In genomic region chr4:134534932-134535786, GRCm38 (mm10) we compare ENCODE assay signal across 7 mouse cellular contexts. TPM values are rescaled to one million over a fixed set of nuclear protein-coding genes. Genes with fewer than 3 reads are reported as not detected.
A peak's percentile ranks its signal among the peaks of the same experiment; 100 is the strongest.
DNase-seq lines count a peak whose midpoint lies in the region; ATAC-seq lines count a peak whose summit lies in the region.

TSS of gene Mtfr1l (minus strand) at chr4:134535387.

- peak within 1 kb of the TSS; percentile 97 for H3K4me2 ChIP-seq in intestine, embryonic 16.5 days (ENCODE audit: low read depth, low read length)
- peak within 1 kb of the TSS; percentile 95 for H3K4me2 ChIP-seq in midbrain, embryonic 11.5 days

- under 1% methylated on average over 68 of the region's 71 CpGs for WGBS in intestine, embryonic 16.5 days
- WGBS in midbrain, embryonic 11.5 days, result under 1% methylated on average over 71 of the region's 71 CpGs

- peaks cover 14% of the 10 kb centered on the region for H3K4me1 ChIP-seq in intestine, embryonic 16.5 days (ENCODE audit: control insufficient read depth, insufficient read depth, low read length)
- H3K4me1 ChIP-seq in midbrain, embryonic 11.5 days (ENCODE audit: control insufficient read depth, insufficient read depth, low read length), result peaks cover 13% of the 10 kb centered on the region

- H3K4me3 ChIP-seq in intestine, embryonic 16.5 days (ENCODE audit: low read length), result peak within 1 kb of the TSS; percentile 97
- H3K4me3 ChIP-seq in midbrain, embryonic 11.5 days (ENCODE audit: low read depth, low read length), result peak within 1 kb of the TSS; percentile 90

- H3K9ac ChIP-seq in intestine, embryonic 16.5 days (ENCODE audit: low read depth, low read length), result peak within 1 kb of the TSS; percentile 90
- peak within 1 kb of the TSS; percentile 82 for H3K9ac ChIP-seq in midbrain, embryonic 11.5 days (ENCODE audit: low read length)

- peak within 1 kb of the TSS; percentile 82 for H3K27ac ChIP-seq in intestine, embryonic 16.5 days (ENCODE audit: low read length)
- peak within 1 kb of the TSS; percentile 64 for H3K27ac ChIP-seq in midbrain, embryonic 11.5 days (ENCODE audit: low read depth, low read length)

- DNase-seq in adrenal gland, adult 8-10 months, result peak; percentile 98
- peak; percentile 98 for DNase-seq in embryo, embryonic 9.5 days (ENCODE audit: extremely low spot score)
- DNase-seq in gastrocnemius, postnatal 4 days (ENCODE audit: low spot score in 2 of 2), result peak; percentile 94 to 98
- DNase-seq in left cerebral cortex, postnatal 36 days (ENCODE audit: low spot score in 2 of 2), result peak; percentile 96 to 97
- peak; percentile 99 for DNase-seq in midbrain, embryonic 11.5 days (ENCODE audit: low spot score, missing footprints)
- peak; percentile 95 for DNase-seq in skeletal muscle tissue, adult 2 months (ENCODE audit: low read depth, low spot score)

- H3K27me3 ChIP-seq in intestine, embryonic 16.5 days (replicated peaks; ENCODE audit: control insufficient read depth, insufficient read depth, low read length), result no peaks in the 10 kb centered on the region
- no peaks in the 10 kb centered on the region for H3K27me3 ChIP-seq in midbrain, embryonic 11.5 days (ENCODE audit: control insufficient read depth, insufficient read depth, low read length)

- peak; percentile 99 for ATAC-seq in intestine, embryonic 16.5 days
- ATAC-seq in midbrain, embryonic 11.5 days (ENCODE audit: low FRiP score), result peak; percentile 98

- intact Hi-C loops in left cerebral cortex, postnatal 36 days (cut with DNase I), result loop anchor here (2.0 kb wide), 1 partner anchor 18 kb away; no protein-coding TSS in a partner anchor

- H3K9me3 ChIP-seq in intestine, embryonic 16.5 days (ENCODE audit: control insufficient read depth, low read length), result no peaks in the 10 kb centered on the region
- H3K9me3 ChIP-seq in midbrain, embryonic 11.5 days (ENCODE audit: control insufficient read depth, low read length), result no peaks in the 10 kb centered on the region

- peaks cover 7% of the 10 kb centered on the region; the same call in 1 of the 2 replicates for H3K36me3 ChIP-seq in intestine, embryonic 16.5 days (ENCODE audit: control insufficient read depth, insufficient read depth, low read length)
- H3K36me3 ChIP-seq in midbrain, embryonic 11.5 days (ENCODE audit: control insufficient read depth, insufficient read depth, low read length), result peaks cover 9% of the 10 kb centered on the region; the same call in 1 of the 2 replicates

RNA-seq across cellular contexts. Expression of gene Mtfr1l, which starts in this region (rescaled TPM):
- 100 to 1,000 TPM; 125 to 174 (median 152) TPM for total RNA-seq in adrenal gland, adult 8-10 months (2022)
- total RNA-seq in gastrocnemius, postnatal 4 days (2021), result 100 to 1,000 TPM in 1 of 2 experiments, 10 to 100 TPM in 1; 99.7 to 104 TPM
- polyA plus RNA-seq in intestine, embryonic 16.5 days (2015; fragmentation: Nextera tagmentation; extraction: Ambion mirVana), result 97.1 and 97.5 TPM in 2 replicates
- 10 to 100 TPM; 61.9 to 70.2 TPM for total RNA-seq in left cerebral cortex, postnatal 36 days (2021)
- polyA plus RNA-seq in midbrain, embryonic 11.5 days (2014; fragmentation: Nextera tagmentation; extraction: Ambion mirVana), result 132 and 140 TPM in 2 replicates

Comparison
In these comparisons a context has a peak if more than half of its experiments do, and no peak if none do; other contexts are left out.
1. Peak in every context shown above with its lines: DNase-seq, ATAC-seq, H3K4me3 ChIP-seq and H3K27ac ChIP-seq.